8 mouse cellular contexts compared by ENCODE assay signal in genomic region chr7:25756011-25756410, GRCm38 (mm10). TPM values are rescaled to one million over a fixed set of nuclear protein-coding genes. Genes with fewer than 3 reads are reported as not detected.
A peak's percentile ranks its signal among the peaks of the same experiment; 100 is the strongest.
DNase-seq lines count a peak whose midpoint lies in the region; ATAC-seq lines count a peak whose summit lies in the region.

No protein-coding gene starts in this region.

- no peaks in the 10 kb centered on the region for H3K27me3 ChIP-seq in intestine, embryonic 14.5 days (replicated peaks; ENCODE audit: control insufficient read depth, insufficient read depth, low read length)

- peaks cover 38% of the 10 kb centered on the region for H3K36me3 ChIP-seq in intestine, embryonic 14.5 days (ENCODE audit: control insufficient read depth, insufficient read depth, low read length)

- H3K27ac ChIP-seq in intestine, embryonic 14.5 days (ENCODE audit: low read depth) = peak overlapping the region; percentile 96

- DNase-seq in adipocyte (ENCODE audit: low spot score) = peak; percentile 86
- peak; percentile 94 for DNase-seq in embryo, embryonic 10.5 days (ENCODE audit: low spot score)
- peak; percentile 93 for DNase-seq in gastrocnemius, postnatal 14 days
- DNase-seq in intestine, embryonic 14.5 days (ENCODE audit: low spot score) = peak; percentile 95
- DNase-seq in left cerebral cortex, postnatal 14 days (ENCODE audit: low spot score in 2 of 2) = peak; percentile 92 to 96
- DNase-seq in mesoderm, embryonic 11.5 days (ENCODE audit: low read depth, low spot score) = peak; percentile 89
- peak; percentile 83 to 84 for DNase-seq in right cerebral cortex, postnatal 36 days (ENCODE audit: low spot score in 2 of 2)
- DNase-seq in yolk sac, embryonic 10.5 days (ENCODE audit: low spot score) = peak; percentile 85

- H3K4me2 ChIP-seq in intestine, embryonic 14.5 days (ENCODE audit: low read length) = peak overlapping the region; percentile 99

- intact Hi-C loops in gastrocnemius, postnatal 14 days (cut with DNase I; ENCODE audit: low total_unique reads) = loop anchor here (2.0 kb wide), 1 partner anchor 49 kb away; no protein-coding TSS in a partner anchor
- intact Hi-C loops in left cerebral cortex, postnatal 14 days (cut with DNase I) = loop anchor here (1.0 kb wide), 1 partner anchor 49 kb away; no protein-coding TSS in a partner anchor

- under 1% methylated on average over 18 of the region's 18 CpGs for WGBS in intestine, embryonic 14.5 days

- ATAC-seq in intestine, embryonic 14.5 days (replicated peaks; ENCODE audit: low FRiP score, low TSS enrichment, low read depth) = peak; percentile 25

- H3K9ac ChIP-seq in intestine, embryonic 14.5 days (ENCODE audit: low read length) = peak overlapping the region; percentile 55

- no peaks in the 10 kb centered on the region for H3K9me3 ChIP-seq in intestine, embryonic 14.5 days (ENCODE audit: control insufficient read depth, low read length)

- peaks cover 18% of the 10 kb centered on the region for H3K4me1 ChIP-seq in intestine, embryonic 14.5 days (replicated peaks; ENCODE audit: control insufficient read depth, insufficient read depth, low read length)

- H3K4me3 ChIP-seq in intestine, embryonic 14.5 days (ENCODE audit: low read depth, low read length) = peak overlapping the region; percentile 97

RNA-seq across cellular contexts. Expression of gene Hnrnpul1, which starts 1.5 kb away (rescaled TPM):
- 10 to 100 TPM; 67.9 to 69.5 TPM for total RNA-seq in gastrocnemius, postnatal 14 days (2021)
- polyA plus RNA-seq in intestine, embryonic 14.5 days (2014; fragmentation: Nextera tagmentation; extraction: Ambion mirVana) = 65.1 and 68.4 TPM in 2 replicates
- 100 to 1,000 TPM; 102 to 103 TPM for total RNA-seq in left cerebral cortex, postnatal 14 days (2021)

RNA-seq across cellular contexts. Expression of gene Axl, which starts 32.5 kb away (rescaled TPM):
- 10 to 100 TPM; 68.6 to 82.2 TPM for total RNA-seq in gastrocnemius, postnatal 14 days (2021)
- 71.1 and 73.5 TPM in 2 replicates for polyA plus RNA-seq in intestine, embryonic 14.5 days (2014; fragmentation: Nextera tagmentation; extraction: Ambion mirVana)
- total RNA-seq in left cerebral cortex, postnatal 14 days (2021) = 10 to 100 TPM; 35.9 to 38.8 TPM

RNA-seq across cellular contexts. Expression of gene Ccdc97, which starts 37.1 kb away (rescaled TPM):
- total RNA-seq in gastrocnemius, postnatal 14 days (2021) = 10 to 100 TPM; 31.4 to 31.8 TPM
- polyA plus RNA-seq in intestine, embryonic 14.5 days (2014; fragmentation: Nextera tagmentation; extraction: Ambion mirVana) = 27.0 and 27.4 TPM in 2 replicates
- 10 to 100 TPM; 56.2 to 56.7 TPM for total RNA-seq in left cerebral cortex, postnatal 14 days (2021)

Comparison
In these comparisons a context has a peak if more than half of its experiments do, and no peak if none do; other contexts are left out.
1. Peak in every context shown above with its lines: DNase-seq, ATAC-seq, H3K4me3 ChIP-seq and H3K27ac ChIP-seq.